12 mouse cellular contexts compared by ENCODE assay signal in the genomic region with DNA sequence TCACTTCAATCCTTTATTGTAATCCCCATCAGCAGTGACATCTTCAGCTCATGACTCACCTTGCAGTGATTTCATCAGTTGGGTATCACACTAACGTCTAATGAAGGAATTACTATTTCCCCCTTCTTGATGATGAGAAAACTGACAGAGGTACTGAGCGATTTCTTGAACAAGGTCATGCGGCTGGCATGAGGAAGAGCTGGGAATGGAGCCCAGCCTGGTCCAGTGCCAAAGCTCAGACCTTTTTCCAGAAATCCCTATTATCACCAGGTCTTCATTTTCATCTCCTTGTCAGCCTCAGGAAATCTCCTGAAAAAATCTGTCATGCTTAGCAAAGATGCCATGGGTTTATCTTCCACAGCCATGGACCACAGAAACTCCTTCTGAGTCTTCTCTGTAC.
DNase-seq lines count a peak whose midpoint lies in the region; TF ChIP-seq lines count a peak whose summit lies in the region.
"Had no signal": no experiment of that assay in that cellular context is flagged by ENCODE, and none has a peak within 500 bp of the region (broad histone marks: within the 10 kb centered on the region; RNA-seq: fewer than 3 reads in every experiment).

No protein-coding gene starts in this region.

- H3K4me3 ChIP-seq in liver, adult 2 months (ENCODE audit: insufficient read depth, low read depth, low read length), result no peak overlapping the region
- no peak overlapping the region for H3K4me3 ChIP-seq in gastrocnemius, adult 2 months
- H3K4me3 ChIP-seq: limb, embryonic 13.5 days; lung, embryonic 15.5 days had no signal

- H3K4me1 ChIP-seq in liver, adult 2 months (ENCODE audit: control insufficient read depth, insufficient read depth, low read length), result no peaks in the 10 kb centered on the region
- H3K4me1 ChIP-seq: lung, embryonic 15.5 days had no signal

- WGBS in liver, adult 2 months, result 36% methylated on average over 3 of the region's 3 CpGs

- TF ChIP-seq POLR2A in liver, adult 2 months (IDR thresholded peaks at IDR 0.05; ENCODE audit: extremely low read depth, insufficient read depth, low read length), result no peak

- H3K27ac ChIP-seq in liver, adult 2 months (replicated peaks; ENCODE audit: insufficient read depth, low read depth, low read length), result no peak overlapping the region
- H3K27ac ChIP-seq in gastrocnemius, adult 2 months, result no peak overlapping the region
- H3K27ac ChIP-seq: kidney, postnatal 0 days; limb, embryonic 13.5 days; lung, embryonic 15.5 days had no signal

- H3K79me2 ChIP-seq in liver, adult 2 months (ENCODE audit: control insufficient read depth, insufficient read depth, low read length), result no peaks in the 10 kb centered on the region

- peak; percentile 43 for DNase-seq in liver, adult 2 months (ENCODE audit: extremely low read depth, low read depth, low spot score)
- DNase-seq in liver (no peak), MN1 (ENCODE audit: low spot score) (no peak)
- DNase-seq in adrenal gland, adult 2 months, result peak; percentile 76
- peak; percentile 69 to 71 for DNase-seq in adrenal gland, postnatal 36 days
- peak; percentile 92 to 93 for DNase-seq in cerebellum, postnatal 10 days
- no peak for DNase-seq in gastrocnemius, adult 2 months
- DNase-seq: layer of hippocampus, adult 9-11 months; thymus, postnatal 4 days had no signal

- intact Hi-C loops in gastrocnemius, adult 2 months (cut with DNase I), result no loop called here

- no peaks in the 10 kb centered on the region for H3K27me3 ChIP-seq in liver, adult 2 months (ENCODE audit: control insufficient read depth, insufficient read depth, low read length)
- H3K27me3 ChIP-seq: limb, embryonic 13.5 days; lung, embryonic 15.5 days had no signal

- no peak overlapping the region for H3K9ac ChIP-seq in liver, adult 2 months (ENCODE audit: low read depth, low read length)
- H3K9ac ChIP-seq: limb, embryonic 13.5 days; lung, embryonic 15.5 days had no signal

- TF ChIP-seq CTCF in liver, adult 2 months (IDR thresholded peaks at IDR 0.05; ENCODE audit: low read depth, low read length), result no peak
- no peak for TF ChIP-seq CTCF in gastrocnemius, adult 2 months (IDR thresholded peaks at IDR 0.05)

- no peaks in the 10 kb centered on the region for H3K36me3 ChIP-seq in liver, adult 2 months (ENCODE audit: control insufficient read depth, insufficient read depth, low read length)
- H3K36me3 ChIP-seq: limb, embryonic 13.5 days; lung, embryonic 15.5 days had no signal

Comparison
In these comparisons a context has a peak if more than half of its experiments do, and no peak if none do; other contexts are left out.
1. DNase-seq: peak in liver, adult 2 months (single experiment), adrenal gland, adult 2 months (single experiment), adrenal gland, postnatal 36 days (2 of 2) and cerebellum, postnatal 10 days (2 of 2); none in liver (single experiment), gastrocnemius, adult 2 months (single experiment) and MN1 (single experiment).